In the genomic region with DNA sequence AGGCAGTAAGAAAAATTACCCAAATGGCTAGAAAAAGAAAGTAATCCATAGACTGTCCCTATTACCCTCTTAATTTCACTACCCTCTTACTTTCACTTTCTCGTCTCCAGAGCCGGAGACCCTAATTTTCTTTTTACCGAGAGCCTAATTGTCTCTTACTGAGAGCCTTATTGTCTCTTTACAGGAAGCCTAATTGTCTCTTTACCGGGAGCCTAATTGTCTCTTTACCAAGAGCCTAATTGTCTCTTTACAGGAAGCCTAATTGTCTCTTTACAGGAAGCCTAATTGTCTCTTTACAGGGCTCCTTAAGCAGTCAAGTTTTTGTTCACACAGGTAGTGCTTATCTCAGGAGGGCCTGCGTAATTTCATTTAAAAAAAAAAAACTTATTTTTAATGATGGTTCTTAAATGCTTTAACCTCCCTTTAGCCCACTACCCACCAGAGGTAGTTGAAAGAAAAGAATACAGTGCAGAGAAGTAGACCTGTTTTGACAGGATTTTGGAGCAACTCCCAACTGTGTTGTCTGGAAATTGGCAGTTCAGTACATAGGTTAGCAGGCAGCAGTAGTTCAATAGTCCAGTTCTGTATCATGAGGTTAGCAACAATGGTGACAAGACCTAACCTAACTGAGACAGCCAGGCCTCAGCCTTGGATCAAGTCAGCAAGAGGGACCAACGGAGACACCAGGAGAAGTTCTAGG, we compare ENCODE assay signal across 28 mouse cellular contexts.
DNase-seq lines count a peak whose midpoint lies in the region; ATAC-seq and TF ChIP-seq lines count a peak whose summit lies in the region.
"Had no signal": no experiment of that assay in that cellular context is flagged by ENCODE, and none has a peak within 500 bp of the region (broad histone marks: within the 10 kb centered on the region; RNA-seq: fewer than 3 reads in every experiment).

No protein-coding gene starts in this region.

- no peak overlapping the region for H3K9ac ChIP-seq in forebrain, embryonic 11.5 days (ENCODE audit: low read length)
- no peak overlapping the region for H3K9ac ChIP-seq in forebrain, embryonic 13.5 days
- H3K9ac ChIP-seq: embryonic facial prominence, embryonic 12.5 days; forebrain, embryonic 15.5 days; heart, embryonic 13.5 days; hindbrain, embryonic 12.5 days; hindbrain, embryonic 15.5 days had no signal

- no peak overlapping the region for H3ac ChIP-seq in myocyte (ENCODE audit: control insufficient read depth, insufficient read length)

- no peaks in the 10 kb centered on the region for H3K36me3 ChIP-seq in forebrain, embryonic 11.5 days (ENCODE audit: control insufficient read depth, insufficient read depth, low read length)
- no peaks in the 10 kb centered on the region for H3K36me3 ChIP-seq in forebrain, embryonic 13.5 days (ENCODE audit: poor library complexity, severe bottlenecking)
- no peaks in the 10 kb centered on the region for H3K36me3 ChIP-seq in myocyte (ENCODE audit: control insufficient read depth, insufficient read depth)
- H3K36me3 ChIP-seq: embryonic facial prominence, embryonic 12.5 days; forebrain, embryonic 15.5 days; G1E; heart, embryonic 10.5 days; heart, embryonic 13.5 days; hindbrain, embryonic 12.5 days; hindbrain, embryonic 15.5 days had no signal

- peak; percentile 71 for ATAC-seq in forebrain, embryonic 11.5 days (replicated peaks; ENCODE audit: low FRiP score)
- ATAC-seq in forebrain, embryonic 13.5 days = no peak
- ATAC-seq: forebrain, embryonic 15.5 days; intestine, postnatal 0 days had no signal

- no peaks in the 10 kb centered on the region for H3K9me3 ChIP-seq in forebrain, embryonic 11.5 days (ENCODE audit: control insufficient read depth, low read length)
- H3K9me3 ChIP-seq in forebrain, embryonic 13.5 days (replicated peaks) = peaks cover 4% of the 10 kb centered on the region; the same call in 1 of the 2 replicates
- H3K9me3 ChIP-seq: embryonic facial prominence, embryonic 12.5 days; forebrain, embryonic 15.5 days; heart, embryonic 13.5 days; hindbrain, embryonic 15.5 days had no signal

- 50% methylated on average over 6 of the region's 6 CpGs for WGBS in forebrain, embryonic 11.5 days
- WGBS in forebrain, embryonic 13.5 days = 28% methylated on average over 6 of the region's 6 CpGs

- no peaks in the 10 kb centered on the region for H3K79me2 ChIP-seq in myocyte (ENCODE audit: control insufficient read depth, insufficient read depth)

- no peak overlapping the region for H3K4me3 ChIP-seq in forebrain, embryonic 11.5 days (ENCODE audit: low read depth, low read length)
- H3K4me3 ChIP-seq in forebrain, embryonic 13.5 days = no peak overlapping the region
- H3K4me3 ChIP-seq in myocyte = no peak overlapping the region
- H3K4me3 ChIP-seq: embryonic facial prominence, embryonic 12.5 days; erythroblast, embryonic 14.5 days; forebrain, embryonic 15.5 days; heart, adult 2 months; heart, embryonic 10.5 days; heart, embryonic 13.5 days; hindbrain, embryonic 12.5 days; hindbrain, embryonic 15.5 days had no signal

- no peaks in the 10 kb centered on the region for H3K27me3 ChIP-seq in forebrain, embryonic 11.5 days (ENCODE audit: control insufficient read depth, insufficient read depth, low read length)
- H3K27me3 ChIP-seq in forebrain, embryonic 13.5 days = no peaks in the 10 kb centered on the region
- H3K27me3 ChIP-seq in myocyte (ENCODE audit: control insufficient read depth, insufficient read depth, insufficient read length) = no peaks in the 10 kb centered on the region
- H3K27me3 ChIP-seq: CH12.LX; embryonic facial prominence, embryonic 12.5 days; forebrain, embryonic 15.5 days; heart, embryonic 13.5 days; hindbrain, embryonic 12.5 days; hindbrain, embryonic 15.5 days had no signal

- TF ChIP-seq POLR2A in myocyte (IDR thresholded peaks at IDR 0.05; ENCODE audit: insufficient read length, low read depth) = no peak

- H3K27ac ChIP-seq in forebrain, embryonic 11.5 days (ENCODE audit: low read depth, low read length) = no peak overlapping the region
- no peak overlapping the region for H3K27ac ChIP-seq in forebrain, embryonic 13.5 days
- H3K27ac ChIP-seq: embryonic facial prominence, embryonic 12.5 days; forebrain, embryonic 15.5 days; heart, adult 2 months; heart, embryonic 10.5 days; heart, embryonic 13.5 days; hindbrain, embryonic 12.5 days; hindbrain, embryonic 15.5 days had no signal

- H3K4me2 ChIP-seq in forebrain, embryonic 11.5 days (ENCODE audit: low read depth, low read length, severe bottlenecking) = no peak overlapping the region
- no peak overlapping the region for H3K4me2 ChIP-seq in forebrain, embryonic 13.5 days
- peak overlapping the region; percentile 38 for H3K4me2 ChIP-seq in myocyte (ENCODE audit: low read depth)
- H3K4me2 ChIP-seq: embryonic facial prominence, embryonic 12.5 days; forebrain, embryonic 15.5 days; heart, embryonic 13.5 days; hindbrain, embryonic 12.5 days; hindbrain, embryonic 15.5 days had no signal

- DNase-seq in forebrain, embryonic 11.5 days (ENCODE audit: low spot score) = no peak
- peak; percentile 44 for DNase-seq in Muller cell, postnatal 12 days (ENCODE audit: inconsistent ontology term)
- DNase-seq in ovary, adult 18-20 months (ENCODE audit: low spot score) = no peak
- no peak for DNase-seq in adrenal gland, adult 8-10 months
- DNase-seq: adrenal gland, adult 2 months; adrenal gland, postnatal 25 days; B cell, adult 2 months; cerebellum, adult 18-20 months; cerebellum, adult 9-10 months; cerebellum, postnatal 14 days; gastrocnemius, postnatal 10 days; gastrocnemius, postnatal 36 days; heart, adult 2 months; heart, postnatal 14 days; heart, postnatal 4 days; kidney, adult 2 months had no signal

- H3K4me1 ChIP-seq in forebrain, embryonic 11.5 days (replicated peaks; ENCODE audit: control insufficient read depth, insufficient read depth, low read length) = no peaks in the 10 kb centered on the region
- no peaks in the 10 kb centered on the region for H3K4me1 ChIP-seq in forebrain, embryonic 13.5 days
- H3K4me1 ChIP-seq: embryonic facial prominence, embryonic 12.5 days; forebrain, embryonic 15.5 days; heart, embryonic 10.5 days; heart, embryonic 13.5 days; hindbrain, embryonic 12.5 days; hindbrain, embryonic 15.5 days had no signal

TF ChIP-seq in myocyte, 11 proteins besides CTCF, POLR2A, EP300 and RAD21:
- no peak for TF ChIP-seq CEBPB (IDR thresholded peaks at IDR 0.05; ENCODE audit: insufficient read depth, poor library complexity, severe bottlenecking)
- no peak for TF ChIP-seq E2F4 (IDR thresholded peaks at IDR 0.05; ENCODE audit: insufficient read depth)
- TF ChIP-seq TCF12 (IDR thresholded peaks at IDR 0.05; ENCODE audit: insufficient read depth, poor library complexity, severe bottlenecking) = no peak
- TF ChIP-seq USF1 (IDR thresholded peaks at IDR 0.05; ENCODE audit: low read depth) = no peak
